Comparison of ENCODE assay signal across 1 mouse cellular context in genomic region chr3:116157447-116157990, GRCm38 (mm10).
TF ChIP-seq lines count a peak whose summit lies in the region.

No protein-coding gene starts in this region.

TF ChIP-seq in CH12.LX, 34 proteins besides CTCF, POLR2A, EP300 and RAD21:
- TF ChIP-seq ETS1 (conservative IDR thresholded peaks at IDR 0.05; ENCODE audit: low read depth, low read length) = 0 out of 2 replicates have a peak, but pooled peaks have one; percentile 5
- TF ChIP-seq BHLHE40 (IDR thresholded peaks at IDR 0.05; ENCODE audit: low read depth, low read length) = peak; percentile 51
- peak; percentile 57; the same call in 1 of the 2 replicates for TF ChIP-seq IRF4 (IDR thresholded peaks at IDR 0.05; ENCODE audit: low read depth, low read length)
- TF ChIP-seq KAT2A (IDR thresholded peaks at IDR 0.05; ENCODE audit: insufficient replicate concordance, low read length) = no peak
